Mouse (Mus musculus): Measurements from ENCODE around the gene Hepacam. TPM values are rescaled to one million over a fixed set of nuclear protein-coding genes. Genes with fewer than 3 reads are reported as not detected.

The Hepacam gene
- total RNA-seq, 4 experiments from 2014 or later: 56.5 to 69.3 (median 64.2) TPM

DNA sequence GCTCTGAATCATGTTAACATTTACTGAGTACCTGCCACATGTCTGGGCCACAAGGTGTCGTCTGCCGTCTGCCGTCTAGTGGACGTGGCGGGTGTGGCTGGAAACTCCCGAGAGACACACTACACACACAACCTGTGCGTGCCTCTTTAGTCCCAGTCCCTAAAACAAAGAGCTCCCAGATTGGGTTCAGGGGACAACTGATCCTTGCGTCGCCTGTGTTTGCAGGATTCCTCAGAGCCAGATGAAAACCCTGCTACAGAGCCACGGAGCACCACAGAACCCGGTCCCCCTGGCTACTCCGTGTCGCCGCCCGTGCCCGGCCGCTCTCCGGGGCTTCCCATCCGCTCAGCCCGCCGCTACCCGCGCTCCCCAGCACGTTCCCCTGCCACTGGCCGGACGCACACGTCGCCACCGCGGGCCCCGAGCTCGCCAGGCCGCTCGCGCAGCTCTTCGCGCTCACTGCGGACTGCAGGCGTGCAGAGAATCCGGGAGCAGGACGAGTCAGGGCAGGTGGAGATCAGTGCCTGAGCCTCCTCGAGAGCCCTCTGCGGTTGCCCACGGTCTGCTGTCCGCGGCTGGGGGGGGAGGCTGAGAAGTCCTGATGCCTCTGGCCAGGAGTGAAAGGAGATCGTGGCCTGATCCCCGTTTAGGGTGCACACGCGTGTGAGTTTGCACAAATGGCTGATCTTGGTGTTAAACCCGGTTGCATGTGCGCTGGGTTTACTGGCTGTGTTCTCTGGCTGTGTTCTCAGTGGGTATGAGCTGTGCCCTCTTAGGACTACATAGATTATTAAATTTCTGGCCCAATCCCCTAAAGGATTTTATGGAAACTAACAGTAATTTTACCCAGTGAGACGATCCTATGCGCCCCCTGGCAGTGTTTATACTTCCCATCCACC lies 17.4 kb downstream of the Hepacam start:
- no peak for DNase-seq (ENCODE audit: low spot score in 2 of 2)

DNA sequence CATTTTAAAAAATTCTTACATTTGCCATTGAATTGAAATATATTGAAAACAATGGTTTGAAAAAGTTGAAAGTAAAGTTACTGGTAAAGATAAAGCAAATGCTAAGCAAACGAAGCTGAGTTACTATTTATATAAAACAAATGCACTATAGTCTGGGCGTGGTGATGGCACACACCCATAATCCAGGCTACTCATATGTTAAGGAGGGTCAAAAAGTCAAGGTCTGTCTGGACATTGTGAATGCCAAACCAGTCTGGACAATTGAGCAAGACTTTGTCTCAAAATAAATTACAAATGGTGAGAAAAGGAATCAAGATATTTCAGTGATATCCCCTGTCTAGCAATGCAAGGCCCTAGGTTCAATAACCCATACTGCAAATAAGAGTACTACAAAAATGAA lies 23.7 kb downstream of the Hepacam start:
- no peak for DNase-seq (ENCODE audit: low spot score in 2 of 2)

DNA sequence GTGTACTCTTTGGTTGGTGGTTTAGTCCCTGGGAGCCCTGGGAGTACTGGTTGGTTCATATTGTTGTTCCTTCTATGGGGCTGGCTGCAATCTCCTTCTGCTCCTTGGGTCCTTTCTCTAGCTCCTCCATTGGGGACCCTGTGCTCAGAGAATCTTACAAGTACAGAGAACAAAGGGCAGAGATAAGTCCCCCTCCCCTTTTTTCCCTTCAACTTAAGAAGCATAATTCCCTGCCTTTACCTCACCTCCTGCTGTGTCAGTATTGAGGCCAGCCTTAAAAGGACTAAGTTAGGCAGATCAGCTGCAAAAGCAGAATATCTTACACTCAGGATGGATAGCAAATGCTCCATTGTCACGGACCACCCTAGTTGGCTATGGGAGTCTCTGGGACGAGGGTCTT lies 24.9 kb downstream of the Hepacam start:
- no peak for DNase-seq (ENCODE audit: low spot score in 2 of 2)

DNA sequence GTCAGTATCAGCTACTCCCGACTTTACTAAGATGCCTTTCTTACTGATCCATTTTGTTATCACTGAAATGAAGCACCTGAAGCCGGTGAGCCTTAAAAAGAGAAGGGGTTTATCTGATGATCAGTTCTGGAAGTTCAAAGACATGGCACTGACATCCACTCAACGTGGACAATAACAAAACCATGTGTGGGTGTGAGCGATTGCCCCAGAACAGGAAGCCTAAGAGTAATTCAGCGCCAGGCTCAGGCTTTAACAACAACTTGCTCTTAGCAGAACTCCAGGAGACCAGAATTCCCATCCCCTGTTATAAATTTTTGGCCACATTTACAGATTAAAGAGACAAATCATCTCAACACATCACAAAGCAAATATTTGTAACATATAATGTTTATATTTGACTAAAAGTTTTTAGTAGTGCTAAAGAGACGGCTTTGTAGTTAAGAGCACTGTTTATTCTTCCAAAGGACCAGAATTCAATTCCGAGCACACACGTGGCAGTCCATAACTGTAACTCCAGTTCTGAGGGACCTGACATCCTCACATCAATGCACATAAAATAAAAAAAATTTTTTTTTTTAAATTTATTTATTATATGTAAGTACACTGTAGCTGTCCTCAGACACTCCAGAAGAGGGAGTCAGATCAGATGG lies 26.5 kb downstream of the Hepacam start:
- no peak for DNase-seq (ENCODE audit: low spot score in 2 of 2)

DNA sequence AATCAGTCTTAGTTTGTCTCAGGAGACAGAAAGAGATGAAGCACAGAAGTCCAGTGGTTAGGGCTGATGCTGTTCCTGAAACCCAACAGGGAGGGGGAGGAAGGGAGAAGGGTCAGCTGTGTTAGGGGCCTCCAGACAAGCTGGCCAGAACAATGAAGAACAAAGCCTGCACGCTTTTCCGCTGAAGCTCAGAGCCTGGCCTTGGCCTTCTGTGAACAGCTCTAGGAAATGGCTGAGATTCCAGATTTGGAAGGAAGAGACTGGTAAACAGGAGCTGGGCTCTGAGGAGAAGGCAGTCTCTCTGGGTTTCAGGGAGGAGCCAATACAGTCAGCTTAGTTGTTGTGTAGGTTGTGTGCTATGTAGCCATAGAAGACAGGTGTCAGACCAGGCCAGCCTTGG lies 33.4 kb downstream of the Hepacam start:
- DNase-seq (ENCODE audit: low spot score in 2 of 2): no peak

DNA sequence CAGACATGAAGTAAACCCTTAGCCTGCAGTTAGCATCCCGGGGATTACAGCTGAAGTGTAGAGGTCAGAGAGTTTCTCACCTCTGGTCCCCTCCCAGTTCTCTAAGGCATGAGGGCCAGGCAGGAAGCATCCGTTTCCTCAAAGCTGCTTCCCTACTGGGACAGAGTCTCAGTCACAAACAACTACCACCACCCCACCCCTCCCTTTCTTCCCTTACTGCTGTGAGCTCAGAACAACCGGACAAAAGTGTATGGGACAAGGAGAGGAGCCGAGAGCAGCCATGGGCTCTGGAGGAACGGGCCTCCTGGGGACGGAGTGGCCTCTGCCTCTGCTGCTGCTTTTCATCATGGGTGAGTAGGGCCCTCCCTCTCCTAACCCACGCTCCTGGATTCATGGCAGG lies 34.7 kb downstream of the Hepacam start, which contains the start of gene Robo4:
TSS of gene Robo4 (plus strand) at position 96 of the 400 bp plus-strand sequence.
- no peak for DNase-seq (ENCODE audit: low spot score in 2 of 2)

DNA sequence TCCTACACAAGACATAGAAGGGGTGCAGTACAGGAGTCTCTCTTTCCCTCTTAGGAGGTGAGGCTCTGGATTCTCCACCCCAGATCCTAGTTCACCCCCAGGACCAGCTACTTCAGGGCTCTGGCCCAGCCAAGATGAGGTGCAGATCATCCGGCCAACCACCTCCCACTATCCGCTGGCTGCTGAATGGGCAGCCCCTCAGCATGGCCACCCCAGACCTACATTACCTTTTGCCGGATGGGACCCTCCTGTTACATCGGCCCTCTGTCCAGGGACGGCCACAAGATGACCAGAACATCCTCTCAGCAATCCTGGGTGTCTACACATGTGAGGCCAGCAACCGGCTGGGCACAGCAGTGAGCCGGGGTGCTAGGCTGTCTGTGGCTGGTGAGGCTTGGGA lies 35.4 kb downstream of the Hepacam start:
- DNase-seq (ENCODE audit: low spot score in 2 of 2): no peak

DNA sequence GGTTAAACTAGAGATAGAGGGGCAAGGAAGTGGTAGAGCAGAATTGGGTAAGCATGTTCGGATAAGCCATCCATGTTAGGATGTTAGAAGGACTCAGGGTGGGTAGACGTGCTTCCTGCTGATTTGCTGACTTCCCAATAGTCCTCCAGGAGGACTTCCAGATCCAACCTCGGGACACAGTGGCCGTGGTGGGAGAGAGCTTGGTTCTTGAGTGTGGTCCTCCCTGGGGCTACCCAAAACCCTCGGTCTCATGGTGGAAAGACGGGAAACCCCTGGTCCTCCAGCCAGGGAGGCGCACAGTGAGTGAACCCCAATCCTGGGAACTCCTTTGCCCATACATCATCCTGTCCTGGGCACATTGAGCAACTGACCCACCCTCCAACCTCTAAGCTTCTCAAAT lies 35.9 kb downstream of the Hepacam start:
- DNase-seq (ENCODE audit: low spot score in 2 of 2): no peak

DNA sequence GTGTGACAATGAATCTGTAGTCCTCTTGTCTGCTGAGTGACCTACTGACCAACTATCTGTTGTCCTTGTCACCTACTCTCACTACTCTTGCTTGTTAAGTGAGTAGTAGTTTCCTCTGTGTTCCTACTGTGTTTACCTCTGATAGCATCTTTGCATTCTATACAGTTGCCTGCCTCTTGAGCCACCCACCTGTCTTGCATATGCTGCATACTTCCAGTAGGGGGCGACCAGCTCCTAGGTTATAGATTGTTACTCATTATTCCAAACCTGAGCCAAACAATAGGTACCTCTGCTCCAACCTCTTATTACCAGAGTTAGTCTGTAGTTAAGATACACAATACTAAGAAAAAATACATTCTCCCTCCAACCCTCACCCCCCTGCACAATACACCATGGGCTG lies 39.2 kb downstream of the Hepacam start:
- DNase-seq (ENCODE audit: low spot score in 2 of 2): no peak

DNA sequence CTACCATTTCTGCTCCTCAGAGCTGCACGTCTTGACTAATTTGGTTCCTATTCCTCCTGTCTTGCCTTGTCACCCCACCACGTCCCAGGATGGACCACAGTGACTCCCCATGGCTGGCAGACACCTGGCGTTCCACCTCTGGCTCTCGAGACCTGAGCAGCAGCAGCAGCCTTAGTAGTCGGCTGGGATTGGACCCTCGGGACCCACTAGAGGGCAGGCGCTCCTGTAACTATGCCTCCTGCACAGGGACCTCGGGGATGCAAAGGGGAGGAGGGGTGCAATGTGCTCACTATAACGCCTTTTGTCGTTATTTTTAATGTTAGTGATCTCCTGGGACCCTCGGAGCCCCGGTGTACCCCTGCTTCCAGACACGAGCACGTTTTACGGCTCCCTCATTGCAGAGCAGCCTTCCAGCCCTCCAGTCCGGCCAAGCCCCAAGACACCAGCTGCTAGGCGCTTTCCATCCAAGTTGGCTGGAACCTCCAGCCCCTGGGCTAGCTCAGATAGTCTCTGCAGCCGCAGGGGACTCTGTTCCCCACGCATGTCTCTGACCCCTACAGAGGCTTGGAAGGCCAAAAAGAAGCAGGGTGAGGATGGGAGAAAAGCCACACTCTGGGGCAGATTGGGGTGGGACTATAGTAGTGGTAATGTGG lies 40.8 kb downstream of the Hepacam start:
- no peak for DNase-seq (ENCODE audit: low spot score in 2 of 2)

DNA sequence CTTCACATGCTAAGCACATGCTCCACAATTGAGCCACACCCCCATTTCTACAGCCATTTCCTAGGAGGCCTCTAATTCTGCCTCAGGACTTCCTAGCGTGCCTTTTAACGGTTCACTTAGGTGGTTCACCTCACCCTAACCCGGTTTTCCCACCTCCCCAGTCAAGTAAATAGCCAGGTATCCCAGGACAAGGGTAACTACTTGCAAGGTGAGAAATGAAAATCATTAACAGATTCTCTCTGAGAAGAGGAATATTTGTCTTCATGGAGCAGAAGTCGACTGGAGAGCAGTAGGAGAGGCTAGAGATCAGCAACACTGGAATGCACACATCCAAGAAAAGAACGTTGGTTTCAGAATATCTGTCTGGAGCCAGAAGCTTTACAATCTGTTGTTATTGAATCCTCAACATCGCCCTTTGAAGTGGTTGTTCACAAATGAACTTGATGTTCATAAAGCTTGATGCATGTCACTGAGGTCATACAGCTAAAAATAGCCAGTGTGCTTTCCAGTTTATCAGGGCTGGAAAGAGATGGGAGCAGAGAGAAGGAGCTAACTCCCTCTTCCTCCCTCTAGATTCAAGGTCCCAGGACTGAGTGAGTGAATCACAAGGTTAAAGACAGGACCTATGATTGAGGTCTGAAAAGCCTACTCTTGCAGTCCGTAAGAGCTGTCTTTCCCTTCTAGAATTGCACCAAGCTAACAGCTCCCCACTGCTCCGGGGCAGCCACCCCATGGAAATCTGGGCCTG lies 42.7 kb downstream of the Hepacam start:
- DNase-seq (ENCODE audit: low spot score in 2 of 2): no peak

DNA sequence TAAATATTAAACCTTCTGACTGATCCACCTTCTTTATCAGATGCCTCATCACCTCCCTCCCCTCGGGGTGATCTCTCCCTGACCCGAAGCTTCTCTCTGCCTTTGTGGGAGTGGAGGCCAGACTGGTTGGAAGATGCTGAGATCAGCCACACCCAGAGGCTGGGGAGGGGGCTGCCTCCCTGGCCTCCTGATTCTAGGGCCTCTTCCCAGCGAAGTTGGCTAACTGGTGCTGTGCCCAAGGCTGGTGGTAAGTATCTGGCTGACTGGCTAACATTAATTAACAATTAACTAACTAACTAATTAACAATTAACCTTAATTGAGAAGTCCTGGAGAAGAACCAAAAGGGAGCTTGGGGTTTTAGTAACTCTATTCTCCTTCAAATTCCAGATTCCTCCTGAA lies 45.8 kb downstream of the Hepacam start:
- no peak for DNase-seq (ENCODE audit: low spot score in 2 of 2)

DNA sequence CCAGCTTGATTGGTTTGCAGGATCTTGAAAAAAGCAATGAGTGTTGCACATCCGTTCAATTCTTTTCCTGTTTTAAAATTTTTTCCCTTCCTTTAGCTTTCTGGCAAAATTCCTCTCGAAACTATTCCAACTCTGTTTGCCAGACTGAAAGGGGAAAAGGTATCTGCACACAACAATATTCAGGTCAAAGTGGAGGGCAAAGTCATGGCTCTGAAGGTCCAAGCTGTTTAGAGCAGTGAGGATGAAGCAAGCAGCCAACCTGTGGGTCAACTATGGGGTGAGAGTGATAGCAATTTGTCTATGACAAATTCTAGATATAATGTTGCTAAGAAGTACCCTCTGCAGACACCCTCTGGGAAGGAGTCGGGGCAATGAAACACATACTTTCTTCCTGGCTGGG lies 47.5 kb downstream of the Hepacam start:
- no peak for DNase-seq (ENCODE audit: low spot score in 2 of 2)

DNA sequence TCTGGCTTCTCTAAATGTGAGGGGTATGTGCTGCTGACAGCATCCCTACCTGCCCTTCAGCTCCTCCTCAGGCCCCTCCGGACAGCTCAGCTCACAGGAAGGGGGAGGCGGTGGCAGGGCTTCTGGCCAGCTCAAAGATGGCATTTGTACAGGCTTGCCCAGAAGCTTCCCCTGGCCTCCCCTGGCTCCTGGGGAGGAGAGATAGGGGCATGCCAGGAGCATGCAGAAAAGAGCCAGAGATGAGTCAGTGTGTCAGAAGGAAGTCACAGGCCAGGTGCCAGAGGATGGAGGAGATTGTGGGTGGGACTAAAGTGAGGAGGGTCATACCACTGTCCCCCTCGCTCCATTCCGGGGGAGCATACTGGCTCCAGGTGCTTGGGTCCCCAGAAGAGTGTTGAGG lies 51.6 kb downstream of the Hepacam start:
- DNase-seq (ENCODE audit: low spot score in 2 of 2): no peak

DNA sequence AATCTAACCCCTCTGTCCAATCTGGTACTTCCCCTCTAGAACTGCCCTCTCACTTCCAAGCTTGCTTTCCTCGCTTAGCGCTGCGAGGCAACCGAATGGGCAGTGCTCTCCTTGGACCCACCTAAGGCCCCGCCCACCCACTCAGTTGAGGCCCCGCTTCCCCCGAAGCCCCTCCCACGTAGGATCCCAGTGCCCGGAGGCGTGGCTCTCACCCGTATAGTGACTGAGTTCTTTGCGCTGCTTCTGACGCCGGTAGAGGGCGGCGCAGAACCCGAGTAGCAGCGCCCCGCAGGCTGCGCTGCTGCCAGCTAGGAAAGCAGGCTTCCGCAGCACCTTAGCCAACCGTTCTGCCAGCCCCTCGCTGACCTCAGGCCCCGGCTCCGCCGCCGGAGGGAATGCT lies 53.5 kb downstream of the Hepacam start:
- DNase-seq (ENCODE audit: low spot score in 2 of 2): peak; percentile 40 to 58

DNA sequence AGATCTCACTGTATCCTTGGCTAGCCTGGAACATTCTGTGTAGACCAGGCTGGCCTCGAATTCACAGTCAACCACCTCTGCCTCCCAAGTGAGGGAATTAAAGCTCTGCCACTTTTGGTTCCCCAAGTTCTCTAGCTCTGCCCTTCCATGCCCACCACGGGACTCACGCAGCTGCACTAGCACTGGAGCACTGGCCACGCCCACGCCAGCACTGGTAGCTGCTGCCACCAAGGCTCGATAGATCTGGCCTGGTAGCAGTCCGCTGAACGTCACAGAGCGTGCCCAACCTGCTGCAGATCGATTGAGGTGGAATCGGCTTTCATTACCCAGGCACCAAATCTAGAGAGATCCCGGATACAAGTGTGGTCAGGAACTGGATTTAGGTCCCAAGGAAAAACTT lies 54.1 kb downstream of the Hepacam start:
- no peak for DNase-seq (ENCODE audit: low spot score in 2 of 2)

DNA sequence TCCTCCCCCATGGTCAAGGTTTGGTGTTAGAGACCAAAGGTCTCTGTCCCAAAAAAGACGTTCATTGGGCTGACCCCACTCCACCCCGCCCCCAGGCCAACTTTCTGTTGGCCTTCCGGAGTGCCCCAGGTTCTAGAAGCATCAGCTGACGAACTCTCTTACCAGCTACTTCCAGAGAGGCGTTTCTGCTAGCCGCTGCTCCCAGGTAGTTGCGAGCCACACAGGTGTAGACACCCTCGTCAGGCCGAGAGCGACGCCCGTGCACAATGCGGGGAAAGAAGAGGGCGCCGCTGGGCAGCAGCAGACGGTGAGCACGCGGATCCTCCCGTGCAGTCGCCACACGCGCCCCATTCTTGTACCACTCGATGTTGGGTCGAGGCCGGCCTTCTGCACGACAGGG lies 62.2 kb downstream of the Hepacam start:
- DNase-seq (ENCODE audit: low spot score in 2 of 2): no peak

DNA sequence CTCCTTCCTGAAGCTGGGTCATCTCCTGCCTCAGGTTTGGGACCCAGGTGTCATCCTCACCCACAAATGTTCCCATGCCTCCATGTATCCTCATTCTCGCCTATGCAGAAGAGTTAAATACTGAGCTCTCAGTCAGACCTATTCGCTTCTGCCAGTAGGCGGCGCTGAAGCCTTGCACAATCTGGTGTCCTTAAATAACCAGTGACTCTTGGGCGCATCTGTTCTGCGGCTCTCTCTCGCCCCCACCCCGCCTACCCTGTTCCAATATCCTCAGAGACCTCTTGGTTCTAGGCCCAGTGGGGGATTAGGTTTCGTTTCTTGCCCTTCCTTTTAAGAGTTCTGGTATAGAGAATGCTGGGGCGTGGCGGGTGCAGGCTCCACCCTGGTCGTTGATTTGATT lies 63.4 kb downstream of the Hepacam start:
- peak; percentile 89 to 96 for DNase-seq (ENCODE audit: low spot score in 2 of 2)

DNA sequence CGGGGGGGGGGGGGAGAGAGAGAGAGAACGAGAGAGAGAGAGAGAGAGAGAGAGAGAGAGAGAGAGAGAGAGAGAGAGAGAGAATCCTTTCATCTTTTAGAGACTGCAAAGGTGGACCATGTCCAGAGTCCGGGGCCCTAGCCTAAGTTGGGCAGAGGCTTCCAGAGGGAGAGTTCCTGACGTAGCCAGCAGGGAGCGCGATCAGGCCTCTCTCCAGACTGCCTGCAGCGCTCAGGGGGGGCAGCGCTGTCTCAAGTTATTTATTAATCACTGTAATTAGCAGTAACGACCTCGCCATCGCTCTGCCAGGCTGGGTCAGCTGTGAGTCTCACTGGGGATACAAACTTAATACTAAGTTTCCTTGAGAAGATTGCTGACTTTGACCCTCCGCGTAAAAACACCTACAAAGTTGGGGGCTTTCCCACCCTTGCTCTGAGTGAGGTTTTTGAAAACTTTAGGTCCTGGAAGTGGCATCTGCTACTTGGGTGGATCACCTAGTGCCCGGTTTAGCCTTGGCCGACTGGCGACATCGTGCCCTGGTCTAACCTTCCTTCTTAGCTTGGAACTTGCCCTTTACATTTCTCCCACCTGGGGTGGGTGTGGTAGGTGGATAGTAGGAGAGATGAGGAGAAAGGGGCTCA lies 65.0 kb downstream of the Hepacam start:
- peak in 1 of 2 experiments; percentile 42 for DNase-seq (ENCODE audit: low spot score in 2 of 2)

DNA sequence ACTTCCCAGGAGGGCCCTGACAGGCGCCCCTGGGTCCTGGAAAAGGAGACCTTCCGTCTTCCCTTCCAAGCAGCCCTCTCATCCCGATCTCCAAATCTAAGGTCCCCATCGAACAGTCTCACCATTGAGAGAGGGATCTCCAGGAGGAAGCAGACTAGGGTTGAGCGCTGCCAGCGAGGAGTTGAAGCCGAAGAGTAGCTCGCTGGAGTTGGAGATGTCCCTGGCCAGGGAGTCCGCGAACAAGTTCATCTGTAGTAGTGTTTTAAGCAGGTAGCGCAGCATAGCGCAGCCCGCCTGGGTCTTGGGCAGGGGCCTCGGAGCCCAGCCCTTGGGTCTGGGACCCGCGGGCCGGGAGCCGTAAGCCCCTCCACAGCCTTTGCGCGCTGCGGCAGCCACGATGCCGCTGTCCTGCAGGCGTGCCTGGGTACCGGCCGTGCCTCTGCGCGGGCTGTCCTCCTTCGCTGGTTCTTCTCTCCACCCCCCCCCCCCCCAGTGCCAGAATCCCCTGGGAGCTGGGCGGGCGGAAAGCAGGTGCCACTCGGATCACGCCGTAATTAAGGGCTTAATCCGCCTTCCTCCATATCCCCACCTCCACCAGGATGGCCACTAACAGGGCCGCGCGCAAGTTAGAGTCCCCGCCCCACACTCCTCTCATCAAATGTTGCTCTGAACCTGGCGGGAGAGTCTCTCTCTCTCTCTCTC lies 65.7 kb downstream of the Hepacam start, which contains the start of gene Robo3:
TSS of gene Robo3 (minus strand) at position 527 of the 702 bp plus-strand sequence.
- DNase-seq (ENCODE audit: low spot score in 2 of 2): no peak

All from layer of hippocampus, adult 8-10 months (tissue).